Mouse (Mus musculus) gastrocnemius, postnatal 14 days (tissue): ENCODE measurements around the gene Elk4. TPM values are rescaled to one million over a fixed set of nuclear protein-coding genes. Genes with fewer than 3 reads are reported as not detected.

ENCODE experiments used
- DNase-seq: peaks from one replicate; pipeline ENCODE4 v3.0.0; 2021; ENCODE audit warnings: mixed read lengths
- intact Hi-C: fragments of 180-260 bp; cut with DNase I; formaldehyde crosslinking; loops from one replicate; pipeline ENCODE4 v1.15.1; 2025; ENCODE audit warnings: low total_unique reads
- total RNA-seq, 2 experiments: library from RNA; stranded (reverse); gene quantifications; 2 replicates each; pipeline ENCODE4 v1.2.3; 2021

The Elk4 gene
- total RNA-seq, 2 experiments from 2014 or later, result 65.1 to 65.8 TPM

DNA sequence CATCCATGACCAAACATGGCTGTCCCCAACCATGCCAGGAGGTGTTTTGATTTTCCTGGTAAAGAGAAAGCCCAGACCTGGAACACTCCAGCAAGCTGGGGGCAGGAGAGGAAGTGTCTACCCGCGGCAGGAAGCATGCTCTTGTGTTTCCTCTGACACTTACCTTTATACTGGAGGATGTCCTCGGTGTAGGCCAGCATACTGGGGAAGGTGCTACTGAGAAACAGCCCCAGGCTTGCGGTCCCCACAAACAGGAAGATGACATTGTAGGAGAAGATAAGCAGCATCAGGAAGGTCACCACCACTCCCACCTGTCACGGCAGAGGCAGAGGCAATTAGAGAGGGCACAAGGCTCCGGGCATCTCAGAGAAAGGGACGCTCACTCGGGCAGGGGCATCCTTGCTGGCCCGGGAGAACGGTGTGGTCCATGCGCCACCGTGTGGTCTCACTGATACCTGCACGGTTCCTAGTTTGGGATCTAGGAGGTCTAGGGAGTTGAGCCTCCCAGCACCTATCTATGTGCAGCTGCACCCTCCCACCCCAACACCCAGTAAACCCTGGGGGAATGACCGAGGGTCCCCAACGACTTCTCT lies 38.8 kb downstream of the Elk4 start:
- intact Hi-C loops, result loop anchor here (5.0 kb wide), 1 partner anchor 66 kb away; no protein-coding TSS in a partner anchor
- DNase-seq, result peak; percentile 67

DNA sequence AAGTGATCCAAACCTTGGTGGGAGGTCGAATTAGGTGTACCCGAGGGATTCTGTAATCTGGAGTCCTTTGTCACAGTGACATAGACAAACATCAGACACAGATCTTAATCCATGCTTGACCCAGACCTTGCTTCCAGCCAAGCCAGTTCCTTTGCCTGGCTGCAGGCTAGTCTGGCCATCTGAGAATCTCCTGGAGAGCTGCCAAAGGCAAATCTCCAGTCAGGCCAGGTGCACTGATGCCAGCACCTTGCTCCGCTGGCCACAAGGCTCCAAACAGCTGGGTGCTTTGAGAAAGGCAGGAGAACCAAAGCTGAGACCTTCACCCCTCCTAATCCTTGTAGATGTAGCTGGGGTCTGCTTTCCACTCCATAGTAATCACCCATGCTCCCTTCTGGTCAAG lies 44.3 kb downstream of the Elk4 start:
- intact Hi-C loops, result no loop called here
- no peak for DNase-seq

DNA sequence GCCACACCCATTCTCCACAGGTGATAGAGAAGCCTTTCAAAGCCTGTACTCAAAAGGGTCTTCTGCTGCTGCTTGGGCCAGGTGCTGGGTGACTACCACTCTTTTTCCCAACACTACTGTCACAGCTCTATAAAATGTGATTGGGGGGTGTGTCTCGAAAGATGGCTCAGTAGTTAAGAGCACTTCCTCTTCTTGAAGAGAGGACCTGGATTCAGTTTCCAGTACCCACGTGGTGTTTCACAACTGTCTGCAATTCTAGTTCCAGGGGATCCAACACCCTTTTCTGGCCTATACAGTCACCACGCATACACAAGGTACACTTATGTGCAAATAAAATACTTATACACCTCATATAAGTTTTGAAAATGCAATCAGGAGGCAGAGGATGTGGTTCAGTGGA lies 47.0 kb downstream of the Elk4 start:
- DNase-seq, result no peak
- intact Hi-C loops, result no loop called here

DNA sequence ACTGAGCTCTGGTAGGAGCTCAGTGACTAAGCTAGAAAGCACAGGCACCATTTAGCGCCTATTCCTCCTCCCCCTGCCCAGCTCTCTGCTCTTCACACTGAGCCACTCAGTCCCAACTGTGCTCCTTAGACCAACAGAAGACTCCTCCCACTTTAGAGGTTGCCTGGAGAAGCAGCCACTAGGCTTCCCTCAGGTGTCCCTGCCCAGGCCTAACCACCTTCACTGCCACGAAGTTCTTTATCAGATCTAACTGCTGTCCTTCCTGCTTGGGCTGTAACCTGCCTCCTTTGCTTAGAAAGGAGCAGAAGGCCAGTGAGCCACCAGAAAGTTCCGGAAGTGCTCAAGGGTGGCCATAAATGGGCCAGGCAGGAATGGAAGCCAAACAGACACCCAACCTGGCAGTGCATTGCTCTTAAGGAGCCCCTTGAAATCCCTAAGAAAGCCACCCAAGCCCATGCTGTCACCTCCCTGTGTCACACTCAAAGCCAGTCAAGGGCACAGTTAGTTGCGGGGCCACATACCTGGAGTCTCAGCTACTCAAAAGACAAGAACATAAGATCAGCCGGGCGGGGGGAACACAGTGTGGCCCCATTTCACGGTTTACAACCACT lies 47.8 kb downstream of the Elk4 start:
- intact Hi-C loops, result no loop called here
- DNase-seq, result no peak

DNA sequence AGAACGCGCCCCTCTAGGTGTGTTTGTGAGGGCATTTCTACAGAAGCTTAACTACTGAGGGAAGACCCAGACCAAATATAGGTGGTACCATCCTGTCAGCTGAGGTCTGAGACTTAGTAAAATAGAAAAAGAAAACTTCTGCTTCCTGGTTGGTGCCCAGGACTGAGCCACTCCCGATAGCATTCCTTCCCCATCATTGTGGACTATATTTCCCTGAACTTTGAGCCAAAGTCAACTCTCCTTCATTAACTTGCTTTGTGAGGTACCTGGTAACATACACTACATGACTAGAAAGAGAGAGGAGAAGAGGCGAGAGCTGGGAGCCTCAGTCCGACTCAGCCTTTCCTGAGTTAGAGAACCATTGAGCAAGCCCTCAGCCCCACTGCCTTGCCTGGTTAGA lies 51.2 kb downstream of the Elk4 start:
- no peak for DNase-seq
- intact Hi-C loops, result no loop called here

DNA sequence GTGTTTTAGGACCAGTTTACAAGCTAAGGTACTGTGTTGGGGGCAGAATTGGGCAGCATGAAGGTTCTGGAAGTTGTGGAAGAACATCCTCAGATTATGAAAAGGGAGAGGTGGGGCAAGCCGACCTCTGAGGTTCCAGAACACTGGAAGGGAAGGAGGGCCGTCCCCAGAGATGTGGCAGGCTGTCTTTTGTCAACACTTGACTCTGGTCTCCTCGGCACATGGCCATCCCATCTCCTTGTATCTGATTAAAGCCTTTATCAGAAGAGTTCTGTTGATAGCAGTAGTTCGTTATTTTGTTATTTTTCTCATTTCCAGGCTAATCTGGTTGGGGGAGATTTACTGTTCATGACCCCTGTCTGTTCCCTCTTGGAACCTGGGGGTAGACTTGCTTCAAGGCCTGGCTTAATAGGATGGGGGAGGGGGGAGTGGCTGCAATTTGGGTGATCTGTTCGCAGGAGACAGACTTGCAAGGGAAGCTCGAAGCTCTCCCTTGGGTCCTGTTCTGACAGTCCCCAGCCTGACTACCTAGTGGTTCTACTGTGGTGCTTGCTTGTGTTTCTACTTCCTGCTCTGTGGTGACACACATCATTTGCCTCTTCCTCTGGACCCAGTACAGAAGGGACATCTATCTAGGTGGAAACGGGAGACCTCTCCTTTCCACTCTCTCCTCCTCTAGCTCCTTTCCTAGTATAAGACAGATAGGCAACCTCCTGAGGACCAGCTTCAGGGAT lies 52.8 kb downstream of the Elk4 start:
- intact Hi-C loops, result no loop called here
- DNase-seq, result no peak

DNA sequence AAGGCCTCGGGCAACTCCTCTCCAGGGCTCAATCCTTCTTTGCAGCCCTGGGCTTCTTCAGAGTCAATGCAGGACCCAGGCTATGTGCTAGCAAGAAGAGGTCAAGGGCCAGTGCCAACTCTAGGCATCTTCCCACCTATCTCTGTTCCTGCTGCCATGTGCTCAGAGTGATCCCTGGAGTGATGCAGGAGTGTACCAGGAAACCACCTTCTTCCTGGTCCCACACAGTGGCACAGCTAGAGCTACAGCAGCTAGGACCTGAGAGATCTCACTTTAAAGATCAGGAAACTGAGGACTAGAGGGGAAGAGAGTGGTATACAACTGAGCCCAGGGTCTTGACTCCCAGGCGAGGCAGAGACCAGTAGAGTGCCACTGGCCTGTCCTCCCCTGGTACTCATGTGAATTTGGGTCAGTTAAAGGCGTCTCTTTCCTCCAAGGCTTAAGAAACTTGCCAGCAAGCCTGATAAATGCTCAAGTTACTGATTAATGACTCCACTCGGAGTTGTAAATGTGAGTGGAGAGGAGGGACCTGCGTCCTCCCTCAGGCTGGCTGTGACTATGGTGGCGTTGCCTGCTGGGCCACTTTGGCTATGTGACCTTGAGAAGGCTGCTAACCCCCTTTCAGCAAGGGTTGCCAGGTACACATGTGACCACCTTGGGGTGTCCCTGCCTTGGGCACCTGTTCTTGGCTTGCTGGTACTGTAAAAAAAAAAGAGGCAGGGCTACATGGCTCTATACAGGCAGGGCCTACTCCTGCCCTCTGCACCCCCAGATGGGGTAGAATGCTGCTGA lies 54.5 kb downstream of the Elk4 start:
- intact Hi-C loops, result no loop called here
- DNase-seq, result no peak

DNA sequence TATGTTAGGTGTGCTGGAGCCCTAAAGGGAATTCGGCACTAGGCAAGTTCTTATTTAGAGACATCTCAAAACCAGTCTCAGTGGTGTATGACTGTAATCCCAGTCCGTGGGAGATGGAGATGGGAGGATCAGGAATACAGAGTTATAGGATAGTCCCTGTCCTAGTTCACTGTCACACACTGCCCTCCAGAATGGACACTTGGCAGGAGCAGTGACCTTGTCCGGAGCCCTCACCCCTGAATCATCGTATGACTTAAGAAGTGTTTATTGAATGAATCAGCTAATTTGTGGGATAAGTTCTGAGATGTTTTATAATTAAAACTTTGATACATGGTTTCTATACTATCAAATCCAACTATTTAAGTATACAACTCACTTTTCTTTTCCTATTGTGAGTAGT lies 55.7 kb downstream of the Elk4 start:
- DNase-seq, result no peak
- intact Hi-C loops, result no loop called here

DNA sequence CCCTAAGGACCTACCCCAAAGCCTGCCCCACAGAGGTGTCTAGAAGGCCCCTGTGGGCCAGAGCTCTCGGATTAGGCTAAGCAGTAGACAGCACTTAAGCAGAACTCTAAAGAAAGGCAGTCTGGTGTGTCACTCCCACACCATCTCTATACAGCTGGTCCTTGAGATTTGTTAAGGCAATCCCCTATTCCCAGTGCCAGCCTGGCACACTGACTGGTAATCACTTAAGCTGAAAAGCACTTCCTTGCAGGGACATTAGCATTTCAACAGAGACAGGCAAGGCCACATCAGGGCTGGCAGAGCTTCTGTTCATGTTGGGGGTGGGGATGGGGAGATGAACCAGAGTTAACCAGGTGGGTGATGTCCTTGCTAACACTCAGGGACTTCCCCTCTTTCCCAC lies 57.6 kb downstream of the Elk4 start:
- no peak for DNase-seq
- intact Hi-C loops, result loop anchor here (5.0 kb wide), 1 partner anchor 47 kb away; no protein-coding TSS in a partner anchor

DNA sequence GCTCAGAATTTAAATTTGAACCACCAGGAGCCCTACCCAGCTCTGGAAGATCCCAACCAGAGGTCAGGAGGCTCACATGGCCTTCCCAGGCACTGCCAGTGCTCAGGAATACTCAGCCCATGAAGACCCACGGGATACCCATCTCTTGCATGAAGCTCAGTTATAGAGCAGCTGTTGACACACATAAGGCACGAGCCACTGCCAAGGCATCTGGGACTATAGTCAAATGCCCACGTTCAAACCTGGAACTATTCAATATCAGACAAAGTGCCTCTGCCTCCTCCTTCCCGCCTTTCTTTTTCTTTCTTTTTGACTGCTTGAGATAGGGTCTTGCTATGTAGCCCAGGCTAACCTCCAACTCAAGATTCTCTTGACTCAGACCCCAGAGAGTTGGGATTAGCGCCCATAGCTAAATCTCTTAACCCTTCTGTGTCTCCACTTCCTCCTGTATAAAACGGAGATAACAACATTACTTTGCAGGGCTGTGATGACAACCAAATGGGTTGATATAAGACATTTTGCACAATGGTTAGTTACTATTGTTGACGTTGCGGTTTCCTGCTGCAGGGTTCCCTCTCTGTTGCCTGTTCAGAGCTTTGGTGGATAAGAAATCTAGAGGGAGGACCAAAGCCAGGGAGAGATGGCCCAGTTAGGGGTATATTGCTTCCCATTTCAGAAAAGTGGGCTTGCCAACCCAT lies 58.2 kb downstream of the Elk4 start:
- intact Hi-C loops, result loop anchor here (5.0 kb wide), 1 partner anchor 47 kb away; no protein-coding TSS in a partner anchor

DNA sequence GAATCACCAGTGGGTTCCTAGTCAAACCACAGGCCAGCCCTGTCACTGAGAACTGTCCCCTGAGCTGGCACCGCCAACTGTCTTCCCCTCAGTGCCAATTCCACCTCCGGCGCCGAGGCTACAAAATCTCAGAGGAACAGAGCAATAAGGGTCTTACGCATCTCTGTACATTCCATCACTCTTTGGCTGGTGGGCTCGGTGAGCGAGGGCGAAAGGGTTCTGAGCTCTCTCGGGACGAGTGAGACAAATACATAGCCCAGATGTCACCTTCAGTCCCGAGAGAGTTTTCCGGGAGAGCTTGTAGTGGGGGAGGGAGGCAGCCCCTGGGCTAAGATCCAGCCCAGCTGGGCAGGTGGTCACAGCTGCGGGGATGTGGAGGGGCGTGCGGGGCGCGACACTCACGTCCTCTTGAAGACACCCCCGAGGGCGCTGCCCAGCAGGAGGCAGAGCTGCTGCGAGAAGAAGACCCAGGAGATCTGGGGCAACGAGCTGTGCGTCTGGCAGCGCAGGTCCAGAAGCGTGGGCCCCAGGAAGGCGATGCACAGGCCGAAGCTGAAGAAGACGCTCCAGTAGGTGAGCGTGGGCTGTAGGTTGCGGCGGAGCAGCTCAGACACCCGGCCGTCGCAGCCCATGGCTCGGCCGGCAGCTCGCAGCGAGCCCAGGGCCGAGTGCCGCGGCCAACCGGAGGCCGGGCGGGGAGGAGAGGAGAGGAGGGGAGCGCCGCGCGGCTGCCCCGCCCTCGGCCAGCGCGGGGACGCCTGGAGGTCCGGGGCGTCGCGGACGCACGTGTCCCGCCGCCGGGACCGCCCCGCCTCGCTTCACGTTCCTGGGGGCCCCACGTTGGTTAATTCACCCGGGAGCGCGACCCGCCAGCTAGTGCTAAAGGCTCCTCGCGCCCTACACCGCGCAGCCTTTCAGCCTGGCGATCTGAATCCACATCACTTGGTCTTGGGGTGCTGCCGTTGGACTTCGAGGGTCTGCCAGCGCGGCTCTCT lies 60.2 kb downstream of the Elk4 start, which contains the start of gene Mfsd4a:
Gene Mfsd4a, minus strand, starts transcription at position 802 of the 995 bp plus-strand sequence.
- peak; percentile 58 for DNase-seq
- intact Hi-C loops, result loop anchor here (5.0 kb wide), 1 partner anchor 45 kb away; no protein-coding TSS in a partner anchor

More for the DNA sequence above, 58.2 kb downstream of the Elk4 start:
- no peak for DNase-seq

DNA sequence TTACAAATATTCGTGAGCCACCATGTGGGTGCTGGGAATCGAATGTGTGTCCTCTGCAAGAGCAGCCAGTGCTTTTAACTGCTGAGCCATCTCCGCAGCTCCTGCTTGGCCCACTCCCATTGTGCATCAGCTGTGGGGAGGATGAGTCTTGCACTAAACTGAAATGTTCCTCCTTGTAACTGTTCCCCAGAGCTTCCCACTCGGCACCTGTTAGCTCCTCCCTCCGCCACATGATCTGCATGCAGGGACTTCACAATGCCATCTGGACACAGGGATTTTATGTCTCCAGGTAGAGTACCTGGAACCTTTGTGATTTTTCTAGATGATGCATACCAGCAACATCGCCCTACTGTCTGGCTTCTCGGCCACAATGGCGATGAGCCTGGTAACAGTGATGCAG lies 62.0 kb downstream of the Elk4 start:
- no peak for DNase-seq
- intact Hi-C loops, result loop anchor here (5.0 kb wide), 1 partner anchor 43 kb away; no protein-coding TSS in a partner anchor

DNA sequence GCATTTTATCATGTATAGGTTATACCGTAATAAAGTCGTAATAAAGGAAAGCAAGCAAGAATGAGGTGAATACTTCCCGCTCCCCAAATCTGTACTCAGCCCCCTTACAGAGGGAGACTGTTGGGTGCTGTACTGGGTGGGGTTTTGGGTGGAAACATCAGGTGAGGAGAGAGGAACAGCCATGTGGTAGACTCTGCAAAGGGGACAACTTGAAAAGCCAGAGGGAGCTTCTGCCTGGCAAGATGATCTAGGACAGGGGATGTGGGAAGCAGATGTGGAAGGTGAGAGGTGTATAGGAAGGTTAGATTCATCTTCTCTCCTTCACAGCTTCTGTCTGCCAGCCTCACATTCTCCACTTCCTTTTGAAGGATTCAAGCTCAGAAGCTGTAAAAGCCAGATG lies 63.3 kb downstream of the Elk4 start:
- DNase-seq, result no peak
- intact Hi-C loops, result no loop called here

DNA sequence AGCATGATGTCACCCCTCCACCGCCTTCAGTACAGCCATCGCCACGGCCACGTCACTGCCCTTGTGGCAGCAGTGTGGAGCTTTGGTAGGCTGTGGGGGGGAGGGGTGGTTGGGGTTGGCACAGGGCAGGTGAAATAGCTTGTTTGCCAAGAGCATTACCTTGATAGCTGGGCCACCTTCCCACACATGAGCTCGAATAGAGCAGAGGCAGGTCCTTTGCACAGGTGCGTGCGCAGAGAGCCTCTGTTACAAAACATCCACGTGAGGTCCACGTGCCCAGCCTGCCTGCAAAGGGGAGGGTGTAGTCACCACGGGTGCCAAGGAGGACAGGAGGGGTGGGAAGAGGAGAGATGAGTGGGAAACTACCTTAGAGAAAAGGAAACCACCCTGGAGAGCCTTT lies 68.2 kb downstream of the Elk4 start:
- DNase-seq, result no peak
- intact Hi-C loops, result no loop called here

DNA sequence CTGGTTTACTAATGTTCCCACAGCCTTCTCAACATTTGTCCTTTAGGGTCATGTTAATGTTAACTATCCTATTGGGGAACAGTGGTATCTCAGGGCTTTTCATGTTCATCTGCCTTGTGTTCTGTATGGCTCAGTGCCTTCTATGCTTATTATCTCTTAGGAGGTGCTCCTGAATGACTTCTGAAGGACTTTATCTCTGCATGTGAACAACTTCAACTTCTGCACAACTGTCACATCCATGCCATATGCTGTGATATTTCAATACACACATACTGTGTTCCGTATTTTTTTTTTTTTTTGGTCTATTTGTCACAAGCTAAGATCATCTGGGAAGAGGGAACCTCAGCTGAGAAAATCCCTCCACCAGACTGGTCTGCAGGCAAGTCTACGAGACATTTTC lies 71.0 kb downstream of the Elk4 start:
- intact Hi-C loops, result no loop called here
- DNase-seq, result no peak
